Mouse (Mus musculus): ENCODE data around the gene Coq6.
"Not testable (repeated sequence)": the region's sequence is repeated elsewhere in the genome, so short reads cannot be mapped to it uniquely, and the experiment has no call there.

Coq6 gene

GRCm38 (mm10) chr12:84361555-84362489, at the start of gene Coq6, which contains the start of gene Fam161b:
Coq6 (plus strand) TSS chr12:84361657.
Fam161b (minus strand) TSS chr12:84361833.
- DNase-seq (ENCODE audit: low spot score in 2 of 2), result peak; percentile 95 to 97

GRCm38 (mm10) chr12:84316006-84316405, 45.5 kb upstream of the Coq6 start:
- no peak for DNase-seq (ENCODE audit: low spot score in 2 of 2)

GRCm38 (mm10) chr12:84316721-84317621, 44.5 kb upstream of the Coq6 start, which contains the start of gene Zfp410:
Zfp410 (plus strand) TSS chr12:84316852.
- DNase-seq (ENCODE audit: low spot score in 2 of 2), result peak; percentile 78 to 79

- DNase-seq (ENCODE audit: low spot score in 2 of 2), result no peak
Observed at GRCm38 (mm10) chr12:84327111-84327512, 34.3 kb upstream of the Coq6 start.

- DNase-seq (ENCODE audit: low spot score in 2 of 2), result no peak
Observed at GRCm38 (mm10) chr12:84336963-84337625, 24.4 kb upstream of the Coq6 start.

GRCm38 (mm10) chr12:84347192-84347591, 14.3 kb upstream of the Coq6 start:
- peak; percentile 6 to 18 for DNase-seq (ENCODE audit: low spot score in 2 of 2)

- not testable (repeated sequence) for DNase-seq (ENCODE audit: low spot score in 2 of 2)
Observed at GRCm38 (mm10) chr12:84358699-84359098, 2.8 kb upstream of the Coq6 start.

- no peak for DNase-seq (ENCODE audit: low spot score in 2 of 2)
Observed at GRCm38 (mm10) chr12:84362872-84363271, 1.4 kb downstream of the Coq6 start.

- no peak for DNase-seq (ENCODE audit: low spot score in 2 of 2)
Observed at GRCm38 (mm10) chr12:84364291-84364690, 2.8 kb downstream of the Coq6 start.

GRCm38 (mm10) chr12:84365137-84365536, 3.7 kb downstream of the Coq6 start:
- DNase-seq (ENCODE audit: low spot score in 2 of 2), result no peak

GRCm38 (mm10) chr12:84366971-84367370, 5.5 kb downstream of the Coq6 start:
- DNase-seq (ENCODE audit: low spot score in 2 of 2), result no peak

GRCm38 (mm10) chr12:84371647-84372046, 10.2 kb downstream of the Coq6 start:
- no peak for DNase-seq (ENCODE audit: low spot score in 2 of 2)

GRCm38 (mm10) chr12:84373831-84374481, 12.5 kb downstream of the Coq6 start:
- DNase-seq (ENCODE audit: low spot score in 2 of 2), result no peak

GRCm38 (mm10) chr12:84382369-84382768, 20.9 kb downstream of the Coq6 start:
- DNase-seq (ENCODE audit: low spot score in 2 of 2), result no peak

GRCm38 (mm10) chr12:84384644-84385081, 23.2 kb downstream of the Coq6 start:
- no peak for DNase-seq (ENCODE audit: low spot score in 2 of 2)

- DNase-seq (ENCODE audit: low spot score in 2 of 2), result no peak
Observed at GRCm38 (mm10) chr12:84385408-84385807, 24.0 kb downstream of the Coq6 start.

GRCm38 (mm10) chr12:84388097-84388496, 26.6 kb downstream of the Coq6 start:
- peak in 1 of 2 experiments; percentile 17 for DNase-seq (ENCODE audit: low spot score in 2 of 2)

GRCm38 (mm10) chr12:84388774-84389400, 27.4 kb downstream of the Coq6 start:
- DNase-seq (ENCODE audit: low spot score in 2 of 2), result peak; percentile 26 to 39

GRCm38 (mm10) chr12:84390336-84390735, 28.9 kb downstream of the Coq6 start:
- no peak for DNase-seq (ENCODE audit: low spot score in 2 of 2)

- no peak for DNase-seq (ENCODE audit: low spot score in 2 of 2)
Observed at GRCm38 (mm10) chr12:84392681-84393080, 31.2 kb downstream of the Coq6 start.
